Mouse (Mus musculus): ENCODE measurements around the gene Hcfc1. TPM values are rescaled to one million over a fixed set of nuclear protein-coding genes. Genes with fewer than 3 reads are reported as not detected.

Gene Hcfc1
- 48.4 and 48.7 TPM in 2 replicates for polyA plus RNA-seq (2015; fragmentation: Nextera tagmentation; extraction: Ambion mirVana)

DNA sequence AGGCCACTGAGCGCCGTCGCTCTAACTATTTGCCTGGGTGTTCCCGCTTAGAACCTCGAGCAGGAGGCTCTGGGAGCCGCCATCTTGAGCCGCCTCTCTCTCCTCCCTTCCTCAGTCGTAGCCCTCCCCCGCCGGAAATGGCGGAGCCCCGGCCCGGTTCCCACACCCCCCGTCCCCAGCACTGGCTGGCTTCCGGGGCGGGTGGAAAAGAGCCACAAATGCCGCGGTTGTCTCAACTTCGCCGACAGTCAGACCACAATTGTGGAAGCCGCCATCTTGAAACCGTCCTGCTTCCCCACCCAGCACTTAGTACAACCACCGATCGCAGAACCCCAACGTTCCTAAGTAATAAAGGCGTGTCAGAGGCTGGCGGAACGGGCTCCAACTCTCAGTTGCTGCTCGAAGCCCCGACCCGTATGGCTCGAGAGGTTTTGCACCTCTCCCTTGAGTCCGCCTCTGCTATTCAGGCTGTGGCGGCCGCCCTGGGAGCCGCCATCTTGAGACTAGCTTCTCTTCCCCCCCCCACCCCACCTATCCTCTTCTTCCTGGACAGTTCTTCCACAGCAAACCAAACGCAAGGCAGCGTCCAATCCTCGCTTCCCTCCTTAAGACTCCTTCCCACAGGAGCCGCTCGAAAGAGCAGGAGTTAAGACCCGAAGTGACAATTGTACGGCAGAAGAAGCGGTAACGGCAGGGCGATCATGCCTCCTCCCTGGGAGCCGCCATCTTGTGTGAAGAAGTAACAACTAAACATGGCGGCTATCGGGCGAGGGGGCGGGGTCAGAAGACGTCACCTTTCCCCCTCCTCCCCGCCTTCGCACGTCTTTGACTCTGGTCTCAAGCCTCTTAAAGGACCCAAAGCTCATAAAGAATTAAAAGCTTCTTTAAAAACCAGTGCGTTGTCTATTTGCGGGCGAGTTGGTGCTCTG lies at the start of gene Hcfc1:
Gene Hcfc1, minus strand, starts transcription at position 110 of the 929 bp plus-strand sequence.
- peaks cover 13% of the 10 kb centered on the region; the same call in 1 of the 2 replicates for H3K4me1 ChIP-seq (replicated peaks; ENCODE audit: control insufficient read depth, insufficient read depth, low read length)
- 15% methylated on average over 54 of the region's 58 CpGs for WGBS

GRCm38 (mm10) chrX:74014597-74014996 lies 48.4 kb upstream of the Hcfc1 start:
- ATAC-seq (ENCODE audit: low read depth): no peak
- H3K27ac ChIP-seq (ENCODE audit: low read length): no peak overlapping the region
- no peak overlapping the region for H3K4me3 ChIP-seq (ENCODE audit: low read length)
- peaks cover 4% of the 10 kb centered on the region; the same call in 1 of the 2 replicates for H3K36me3 ChIP-seq (ENCODE audit: control insufficient read depth, insufficient read depth, low read length)
- WGBS: 75% methylated on average over 1 of the region's 1 CpGs
- H3K4me2 ChIP-seq (ENCODE audit: low read depth, low read length): no peak overlapping the region
- H3K4me1 ChIP-seq (replicated peaks; ENCODE audit: control insufficient read depth, insufficient read depth, low read length): no peaks in the 10 kb centered on the region
- H3K27me3 ChIP-seq (ENCODE audit: control insufficient read depth, insufficient read depth, low read depth, low read length): no peaks in the 10 kb centered on the region
- no peaks in the 10 kb centered on the region for H3K9me3 ChIP-seq (ENCODE audit: control insufficient read depth, low read length)
- no peak overlapping the region for H3K9ac ChIP-seq (ENCODE audit: low read length)

More for the DNA sequence above, at the start of gene Hcfc1:
- peak within 1 kb of the TSS; percentile 79 for H3K9ac ChIP-seq (ENCODE audit: low read length)
- no peaks in the 10 kb centered on the region for H3K9me3 ChIP-seq (ENCODE audit: control insufficient read depth, low read length)
- H3K4me2 ChIP-seq (ENCODE audit: low read depth, low read length): peak within 1 kb of the TSS; percentile 68
- no peaks in the 10 kb centered on the region for H3K36me3 ChIP-seq (ENCODE audit: control insufficient read depth, insufficient read depth, low read length)
- H3K27ac ChIP-seq (ENCODE audit: low read length): peak within 1 kb of the TSS; percentile 99
- peak within 1 kb of the TSS; percentile 77 for H3K4me3 ChIP-seq (ENCODE audit: low read length)
- H3K27me3 ChIP-seq (ENCODE audit: control insufficient read depth, insufficient read depth, low read depth, low read length): no peaks in the 10 kb centered on the region
- peak; percentile 78 for ATAC-seq (ENCODE audit: low read depth)

GRCm38 (mm10) chrX:74008063-74008462 lies 41.9 kb upstream of the Hcfc1 start:
- 64% methylated on average over 8 of the region's 8 CpGs for WGBS
- no peak overlapping the region for H3K9ac ChIP-seq (ENCODE audit: low read length)
- H3K4me1 ChIP-seq (replicated peaks; ENCODE audit: control insufficient read depth, insufficient read depth, low read length): no peaks in the 10 kb centered on the region
- no peaks in the 10 kb centered on the region for H3K36me3 ChIP-seq (ENCODE audit: control insufficient read depth, insufficient read depth, low read length)
- H3K4me2 ChIP-seq (ENCODE audit: low read depth, low read length): no peak overlapping the region
- no peak overlapping the region for H3K4me3 ChIP-seq (ENCODE audit: low read length)
- H3K27me3 ChIP-seq (ENCODE audit: control insufficient read depth, insufficient read depth, low read depth, low read length): no peaks in the 10 kb centered on the region; the same call in 1 of the 2 replicates
- H3K9me3 ChIP-seq (ENCODE audit: control insufficient read depth, low read length): no peaks in the 10 kb centered on the region
- ATAC-seq (ENCODE audit: low read depth): no peak
- no peak overlapping the region for H3K27ac ChIP-seq (ENCODE audit: low read length)

GRCm38 (mm10) chrX:74006401-74006800 lies 40.2 kb upstream of the Hcfc1 start:
- Histone ChIP-seq H3K9me3 (ENCODE audit: control insufficient read depth, low read length) (no peaks in the 10 kb centered on the region), H3K4me3 (ENCODE audit: low read length) (no peak overlapping the region), H3K27ac (ENCODE audit: low read length) (no peak overlapping the region), H3K4me2 (ENCODE audit: low read depth, low read length) (no peak overlapping the region), H3K4me1 (replicated peaks; ENCODE audit: control insufficient read depth, insufficient read depth, low read length) (no peaks in the 10 kb centered on the region), H3K36me3 (ENCODE audit: control insufficient read depth, insufficient read depth, low read length) (no peaks in the 10 kb centered on the region), H3K27me3 (ENCODE audit: control insufficient read depth, insufficient read depth, low read depth, low read length) (no peaks in the 10 kb centered on the region; the same call in 1 of the 2 replicates), H3K9ac (ENCODE audit: low read length) (no peak overlapping the region)
- WGBS: 79% methylated on average over 21 of the region's 21 CpGs
- ATAC-seq (ENCODE audit: low read depth): no peak

DNA sequence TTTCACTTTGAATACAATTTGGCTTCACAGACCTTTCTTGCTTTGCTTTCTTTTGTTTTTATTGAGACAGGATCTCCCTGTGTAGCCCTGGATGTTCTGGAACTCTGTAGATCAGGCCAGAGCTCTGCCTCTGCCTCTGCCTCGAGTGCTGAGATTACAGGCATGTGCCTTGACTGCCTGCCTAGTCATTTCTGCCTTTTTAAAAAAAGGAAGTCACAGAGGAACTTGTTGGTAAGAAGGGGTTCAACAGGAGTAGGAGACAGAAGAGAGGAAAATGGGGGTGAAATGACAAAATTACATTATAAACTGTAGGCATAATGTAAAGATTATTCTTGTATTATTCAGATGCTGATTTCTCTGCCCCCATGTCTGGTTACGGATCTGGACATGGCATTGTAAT lies 37.5 kb upstream of the Hcfc1 start:
- H3K27me3 ChIP-seq (ENCODE audit: control insufficient read depth, insufficient read depth, low read depth, low read length): no peaks in the 10 kb centered on the region; the same call in 1 of the 2 replicates
- H3K9me3 ChIP-seq (ENCODE audit: control insufficient read depth, low read length): no peaks in the 10 kb centered on the region
- no peak overlapping the region for H3K27ac ChIP-seq (ENCODE audit: low read length)
- no peak overlapping the region for H3K4me3 ChIP-seq (ENCODE audit: low read length)
- no peaks in the 10 kb centered on the region for H3K4me1 ChIP-seq (replicated peaks; ENCODE audit: control insufficient read depth, insufficient read depth, low read length)
- H3K36me3 ChIP-seq (ENCODE audit: control insufficient read depth, insufficient read depth, low read length): no peaks in the 10 kb centered on the region
- no peak for ATAC-seq (ENCODE audit: low read depth)
- no peak overlapping the region for H3K4me2 ChIP-seq (ENCODE audit: low read depth, low read length)
- H3K9ac ChIP-seq (ENCODE audit: low read length): no peak overlapping the region
- 67% methylated on average over 2 of the region's 2 CpGs for WGBS

GRCm38 (mm10) chrX:74001024-74001423 lies 34.9 kb upstream of the Hcfc1 start:
- H3K36me3 ChIP-seq (ENCODE audit: control insufficient read depth, insufficient read depth, low read length): no peaks in the 10 kb centered on the region
- H3K27me3 ChIP-seq (ENCODE audit: control insufficient read depth, insufficient read depth, low read depth, low read length): no peaks in the 10 kb centered on the region
- H3K4me3 ChIP-seq (ENCODE audit: low read length): no peak overlapping the region
- H3K27ac ChIP-seq (ENCODE audit: low read length): no peak overlapping the region
- no peak overlapping the region for H3K9ac ChIP-seq (ENCODE audit: low read length)
- no peak for ATAC-seq (ENCODE audit: low read depth)
- H3K4me2 ChIP-seq (ENCODE audit: low read depth, low read length): no peak overlapping the region
- WGBS: 65% methylated on average over 3 of the region's 3 CpGs
- H3K4me1 ChIP-seq (replicated peaks; ENCODE audit: control insufficient read depth, insufficient read depth, low read length): no peaks in the 10 kb centered on the region
- H3K9me3 ChIP-seq (ENCODE audit: control insufficient read depth, low read length): no peaks in the 10 kb centered on the region

DNA sequence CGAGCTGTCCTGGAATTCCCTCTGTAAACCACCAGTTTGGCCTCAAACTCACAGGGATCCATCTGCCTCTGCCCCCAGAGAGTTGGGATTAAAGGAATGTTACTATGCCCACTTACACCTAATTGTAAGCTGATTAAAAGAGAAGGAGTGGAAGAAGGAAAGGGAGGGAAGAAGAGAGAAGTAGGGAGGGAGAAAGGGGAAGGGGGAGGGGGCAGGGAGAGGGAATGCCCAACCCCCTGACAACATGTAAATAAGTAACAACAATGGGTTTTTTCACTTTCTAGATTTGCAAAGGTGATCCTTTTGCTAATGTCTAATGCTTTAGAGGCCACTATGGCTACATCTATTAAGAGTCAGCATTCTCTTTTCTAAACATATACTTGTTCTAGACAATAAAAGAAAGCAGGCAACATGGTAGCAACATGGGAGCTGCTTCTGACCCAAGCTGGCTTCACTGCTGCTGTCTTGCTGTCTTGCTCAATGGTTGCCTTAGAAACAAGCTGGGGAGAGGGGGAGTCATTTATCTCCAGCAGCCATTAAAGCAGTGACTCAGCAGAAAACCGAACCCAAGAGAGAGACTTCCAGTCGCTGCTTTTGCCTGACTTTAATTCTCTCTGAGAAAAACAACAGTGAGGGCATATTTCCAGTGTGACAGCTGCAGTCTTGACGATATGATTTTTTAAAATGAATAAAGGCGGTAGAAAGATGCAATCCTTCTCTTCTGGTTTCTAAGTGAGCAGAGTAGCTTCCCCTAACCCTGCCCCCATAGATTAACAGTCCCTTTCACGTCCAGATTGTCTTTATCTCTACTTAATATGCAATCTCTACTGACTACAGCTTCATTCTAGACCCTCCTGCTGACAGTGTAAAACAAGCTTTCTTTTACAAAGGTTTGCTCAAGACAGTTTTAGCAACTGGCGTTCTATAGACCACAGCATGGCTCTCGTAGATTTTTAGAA lies 33.0 kb upstream of the Hcfc1 start:
- ATAC-seq (ENCODE audit: low read depth): peak; percentile 89
- no peaks in the 10 kb centered on the region for H3K36me3 ChIP-seq (ENCODE audit: control insufficient read depth, insufficient read depth, low read length)
- H3K4me2 ChIP-seq (ENCODE audit: low read depth, low read length): no peak overlapping the region
- H3K4me3 ChIP-seq (ENCODE audit: low read length): no peak overlapping the region
- H3K9me3 ChIP-seq (ENCODE audit: control insufficient read depth, low read length): no peaks in the 10 kb centered on the region
- no peak overlapping the region for H3K27ac ChIP-seq (ENCODE audit: low read length)
- WGBS: 31% methylated on average over 8 of the region's 8 CpGs
- H3K27me3 ChIP-seq (ENCODE audit: control insufficient read depth, insufficient read depth, low read depth, low read length): no peaks in the 10 kb centered on the region
- no peak overlapping the region for H3K9ac ChIP-seq (ENCODE audit: low read length)
- H3K4me1 ChIP-seq (replicated peaks; ENCODE audit: control insufficient read depth, insufficient read depth, low read length): no peaks in the 10 kb centered on the region

- Histone ChIP-seq H3K9ac (ENCODE audit: low read length) (no peak overlapping the region), H3K36me3 (ENCODE audit: control insufficient read depth, insufficient read depth, low read length) (no peaks in the 10 kb centered on the region), H3K27ac (ENCODE audit: low read length) (no peak overlapping the region), H3K27me3 (ENCODE audit: control insufficient read depth, insufficient read depth, low read depth, low read length) (no peaks in the 10 kb centered on the region), H3K9me3 (ENCODE audit: control insufficient read depth, low read length) (no peaks in the 10 kb centered on the region), H3K4me1 (replicated peaks; ENCODE audit: control insufficient read depth, insufficient read depth, low read length) (no peaks in the 10 kb centered on the region), H3K4me2 (ENCODE audit: low read depth, low read length) (no peak overlapping the region), H3K4me3 (ENCODE audit: low read length) (no peak overlapping the region)
- no peak for ATAC-seq (ENCODE audit: low read depth)
- 54% methylated on average over 1 of the region's 1 CpGs for WGBS
Measured at GRCm38 (mm10) chrX:73977783-73978182, 11.6 kb upstream of the Hcfc1 start.

GRCm38 (mm10) chrX:73976283-73976682 lies 10.1 kb upstream of the Hcfc1 start:
- no peak overlapping the region for H3K4me2 ChIP-seq (ENCODE audit: low read depth, low read length)
- H3K27me3 ChIP-seq (ENCODE audit: control insufficient read depth, insufficient read depth, low read depth, low read length): no peaks in the 10 kb centered on the region
- no peaks in the 10 kb centered on the region for H3K9me3 ChIP-seq (ENCODE audit: control insufficient read depth, low read length)
- ATAC-seq (ENCODE audit: low read depth): no peak
- H3K4me1 ChIP-seq (replicated peaks; ENCODE audit: control insufficient read depth, insufficient read depth, low read length): no peaks in the 10 kb centered on the region
- no peak overlapping the region for H3K9ac ChIP-seq (ENCODE audit: low read length)
- no peak overlapping the region for H3K27ac ChIP-seq (ENCODE audit: low read length)
- no peak overlapping the region for H3K4me3 ChIP-seq (ENCODE audit: low read length)
- 84% methylated on average over 2 of the region's 2 CpGs for WGBS
- no peaks in the 10 kb centered on the region for H3K36me3 ChIP-seq (ENCODE audit: control insufficient read depth, insufficient read depth, low read length)

Data from lung, embryonic 16.5 days (tissue).